Mouse (Mus musculus) thymus, postnatal 4 days (tissue): ENCODE measurements around the gene Plxna1.

Source experiments
- DNase-seq: peaks from one replicate; pipeline ENCODE4 v3.0.0; 2021

Gene Plxna1

DNA sequence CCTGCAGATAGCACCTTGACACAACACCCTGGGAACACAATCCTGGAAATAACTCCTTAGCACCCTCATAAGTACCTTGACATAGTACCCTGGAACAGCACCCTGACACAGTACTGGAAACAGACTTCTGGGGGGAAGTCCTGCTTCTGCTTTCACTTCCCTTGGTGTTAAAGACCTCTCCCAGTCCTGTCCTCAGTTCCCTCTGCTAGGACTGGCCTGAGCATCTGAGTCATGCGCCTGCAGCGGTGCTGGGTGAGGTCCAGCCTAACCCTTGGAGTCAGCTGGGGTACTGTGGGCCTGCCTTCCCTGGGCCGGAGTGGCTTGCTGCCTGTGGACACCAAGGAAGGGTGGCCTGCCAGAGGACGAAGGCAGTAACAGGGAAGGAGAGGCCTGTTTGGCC is 81.9 kb downstream of the Plxna1 start:
- no peak for DNase-seq

DNA sequence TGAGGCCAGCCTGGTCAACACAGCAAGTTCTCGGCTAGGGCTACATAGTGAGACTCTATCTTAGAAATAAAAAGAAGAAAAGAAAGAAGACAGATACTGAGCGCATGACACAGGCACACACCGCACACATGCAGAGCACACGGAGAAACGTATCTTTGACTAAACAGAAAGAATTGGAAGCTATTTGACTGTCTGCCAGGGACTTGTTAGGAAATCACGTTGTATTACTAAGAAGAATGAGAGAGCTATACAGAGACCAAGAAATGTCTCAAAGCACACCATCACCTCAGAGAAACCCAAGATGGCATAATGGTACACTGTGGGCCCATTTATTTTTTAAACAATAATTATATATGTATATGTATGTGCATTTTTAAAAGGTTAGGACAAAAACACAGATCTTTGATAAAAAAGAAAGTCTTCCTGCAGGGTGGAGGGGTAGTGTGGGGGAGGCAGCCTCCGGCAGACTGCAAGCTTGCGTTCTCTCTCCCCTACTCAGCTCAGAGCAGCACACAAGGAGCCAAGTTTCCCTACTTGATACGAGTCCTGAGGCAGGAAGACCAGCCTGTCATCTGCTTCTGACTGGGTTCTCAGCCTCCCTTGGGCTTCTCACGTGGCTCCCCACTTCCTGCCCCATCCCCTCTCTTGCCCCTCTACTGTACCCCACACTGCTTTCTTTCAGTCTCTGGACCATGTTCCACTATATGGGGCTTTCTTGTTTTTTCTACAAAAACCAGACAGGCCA is 90.5 kb downstream of the Plxna1 start:
- DNase-seq = peak; percentile 49

DNA sequence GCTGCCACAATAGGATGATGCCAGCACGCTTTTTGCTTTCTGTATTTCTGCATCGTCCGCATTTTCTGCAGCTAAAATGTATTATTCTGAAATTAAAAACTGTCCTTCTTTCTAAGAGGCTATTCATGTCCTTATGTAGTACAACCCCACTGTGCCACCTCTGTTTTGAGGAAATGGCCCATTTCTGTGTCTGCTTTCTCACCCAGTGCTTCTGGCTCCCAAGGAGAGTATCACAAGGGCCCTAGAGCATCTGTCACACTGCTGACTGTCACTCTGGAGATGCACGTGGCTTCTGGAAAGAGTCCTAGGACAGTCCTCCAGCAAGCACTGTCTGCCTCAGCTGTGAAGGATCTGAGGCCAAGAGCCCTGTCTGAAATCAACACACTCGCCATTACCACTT is 95.2 kb downstream of the Plxna1 start:
- no peak for DNase-seq
